Mouse (Mus musculus) adrenal gland, adult 18-20 months (tissue): ENCODE measurements at regions not wholly inside any gene's neighbourhood (a gene's known extent, or its start where the extent isn't known, plus 50 kb on each side); places are given as distances from the start of the nearest gene placed in this dataset.

ENCODE experiments used
- DNase-seq, 2 experiments: peaks; one replicate each; pipeline ENCODE4 v3.0.0; 2021 to 2022; ENCODE audit warnings: low spot score in 2 of 2

DNA sequence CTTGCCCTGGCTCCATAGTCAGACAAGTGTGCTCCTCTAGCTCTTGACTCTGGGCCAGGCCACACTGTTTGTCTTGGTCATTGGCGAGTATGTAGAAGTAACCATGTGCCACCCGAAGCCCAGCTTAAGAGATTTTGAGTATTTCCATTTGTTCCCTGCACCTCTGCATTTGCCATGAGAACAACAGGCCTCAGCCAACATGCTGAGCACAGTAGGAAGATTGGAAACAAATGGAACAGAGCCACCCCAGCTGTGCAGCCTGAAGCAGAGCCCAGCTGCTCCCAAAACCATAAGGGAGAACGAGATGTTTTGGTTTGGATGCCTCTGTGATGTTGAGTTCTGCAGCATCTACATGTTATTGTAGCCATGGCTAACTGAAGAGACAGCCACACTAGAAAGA is 433.1 kb upstream of the Gm6657 start:
- no peak for DNase-seq

DNA sequence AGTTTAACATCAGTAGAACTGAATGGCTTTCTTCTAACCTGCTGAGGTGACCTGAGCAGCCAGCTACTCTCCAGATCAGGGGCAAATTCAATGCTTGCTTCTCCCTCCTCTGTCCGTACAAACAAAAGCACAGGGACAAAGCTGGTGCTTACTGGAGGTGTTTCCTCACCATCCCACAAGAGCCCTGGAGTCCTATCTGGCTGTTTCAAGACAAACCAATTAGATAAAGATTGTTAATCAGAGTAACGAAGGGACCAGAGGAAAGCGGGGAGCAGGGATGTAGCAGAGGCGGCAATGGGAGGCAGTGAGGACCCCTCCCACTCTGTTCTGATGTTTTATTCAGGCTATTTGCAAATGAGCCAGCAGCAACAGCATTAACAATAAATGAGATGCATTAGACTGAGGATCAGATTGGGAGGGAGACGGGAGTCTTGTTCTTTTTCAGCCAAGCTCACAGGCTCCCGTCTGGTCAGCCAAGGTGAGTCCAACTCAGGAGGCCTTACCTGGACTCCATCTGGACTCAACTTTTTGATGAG is 418.0 kb upstream of the Gm6657 start:
- no peak for DNase-seq

DNA sequence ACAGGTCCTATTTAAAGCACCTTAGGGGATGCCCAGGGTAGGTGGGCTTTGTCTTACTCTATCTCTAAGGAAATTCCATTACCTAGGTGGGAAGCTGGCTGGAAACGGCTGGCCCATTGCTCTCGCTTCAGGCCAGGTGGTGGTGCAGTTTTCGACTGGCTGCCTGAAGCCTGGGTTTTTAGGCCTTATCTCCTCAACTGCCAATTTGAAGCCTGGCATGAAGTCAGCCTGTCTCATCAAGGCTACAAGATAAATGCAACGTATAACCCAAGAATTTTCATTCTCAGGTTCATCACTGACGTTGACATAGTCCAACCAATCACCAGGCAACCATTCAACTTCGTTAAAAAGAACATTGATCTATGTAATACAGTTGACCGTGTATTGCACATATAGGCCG is 417.3 kb upstream of the Gm6657 start:
- DNase-seq: no peak

DNA sequence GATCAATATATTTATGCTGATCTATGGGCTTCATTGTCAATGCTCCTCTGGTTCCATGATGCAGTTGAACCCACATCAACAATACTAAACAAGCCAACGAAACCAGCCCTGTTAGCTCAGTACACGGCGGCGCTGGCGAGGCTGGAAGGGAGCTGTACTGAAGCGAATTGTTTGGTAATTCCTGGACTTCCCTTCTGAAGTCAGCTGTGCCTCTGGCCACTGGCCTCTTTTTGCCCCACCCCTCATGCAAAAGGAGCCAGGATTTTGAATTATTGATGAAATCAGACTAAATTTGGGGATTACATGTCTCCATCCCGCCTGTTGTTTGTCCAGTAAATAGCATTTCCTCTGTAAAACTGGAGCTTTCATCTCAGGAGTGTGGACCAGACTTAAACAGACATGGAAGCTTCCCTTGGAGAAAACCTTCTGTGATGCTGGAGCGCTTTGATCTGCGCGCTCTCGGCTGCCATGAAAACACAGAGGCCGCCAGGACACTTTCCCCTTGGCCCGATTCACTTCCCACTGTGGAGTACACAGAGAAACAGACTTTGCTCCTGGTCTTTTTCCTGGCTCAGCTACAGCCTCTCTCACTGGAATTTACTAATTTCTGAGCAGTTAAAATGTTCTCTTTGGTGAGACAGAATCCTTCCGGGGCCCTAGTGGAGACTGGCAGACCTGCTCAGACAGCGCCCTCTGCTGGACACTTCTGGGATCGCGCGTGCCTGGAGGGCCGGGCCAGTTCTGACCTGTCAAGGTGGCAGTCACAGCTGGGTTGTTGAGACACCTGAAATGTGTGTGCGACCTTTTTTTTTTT is 412.9 kb upstream of the Gm6657 start:
- peak; percentile 93 to 95 for DNase-seq

DNA sequence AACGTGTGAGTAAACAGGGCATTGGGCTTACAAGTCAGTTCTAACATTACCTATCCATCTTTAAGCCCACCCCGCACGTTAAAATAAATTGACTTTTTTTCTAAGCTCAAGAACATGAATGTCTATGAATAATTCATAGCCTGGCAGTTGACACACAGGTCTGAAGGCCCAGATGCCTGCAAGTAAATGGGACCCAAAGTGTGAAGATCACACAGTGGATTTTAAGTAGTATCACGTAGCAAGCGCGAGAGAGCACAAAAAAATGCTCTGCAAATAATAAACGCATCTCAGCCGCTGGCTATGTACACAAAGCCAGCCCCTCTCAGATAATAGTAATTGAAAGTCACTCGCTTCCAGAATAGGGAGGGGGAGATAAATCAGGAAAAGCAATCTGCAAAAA is 410.1 kb upstream of the Gm6657 start:
- no peak for DNase-seq

DNA sequence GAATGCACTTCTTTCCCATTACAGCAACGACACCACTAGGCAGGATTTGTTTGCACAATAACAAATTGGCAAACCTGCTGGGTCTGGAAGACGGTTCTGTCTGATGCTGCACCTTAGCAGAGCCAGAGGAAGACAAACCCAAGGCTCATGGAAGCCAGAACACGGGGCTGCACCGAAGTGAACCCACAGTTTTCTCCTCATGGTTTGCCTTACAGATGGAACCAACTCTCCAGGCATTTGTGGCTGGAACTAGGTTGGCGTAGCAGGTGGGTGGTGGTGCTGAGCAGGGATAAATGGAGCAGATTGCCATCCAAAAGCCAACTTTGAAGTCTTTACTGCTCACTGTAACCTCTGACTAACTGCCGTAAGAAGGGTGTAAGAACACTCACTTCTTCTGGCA is 408.4 kb upstream of the Gm6657 start:
- no peak for DNase-seq

DNA sequence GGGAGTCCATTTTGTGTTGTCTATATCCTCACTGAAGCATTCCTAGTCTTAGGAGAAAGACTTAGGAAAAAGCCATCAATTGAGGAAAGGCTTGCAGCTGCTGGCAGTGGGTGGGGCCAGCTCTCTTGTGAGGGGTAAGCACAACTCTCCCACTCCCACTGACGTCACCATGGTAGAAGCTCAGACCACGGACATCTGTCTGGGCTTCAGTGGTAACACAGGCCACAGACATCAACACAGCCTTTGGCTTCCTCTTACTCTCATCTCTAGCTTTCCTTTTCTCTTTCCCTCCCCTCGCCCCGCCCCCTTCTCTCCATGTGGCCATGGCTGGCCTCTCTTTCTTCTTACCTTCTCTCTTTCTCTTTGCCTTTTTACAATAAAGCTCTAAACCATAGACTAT is 407.4 kb upstream of the Gm6657 start:
- DNase-seq: no peak

DNA sequence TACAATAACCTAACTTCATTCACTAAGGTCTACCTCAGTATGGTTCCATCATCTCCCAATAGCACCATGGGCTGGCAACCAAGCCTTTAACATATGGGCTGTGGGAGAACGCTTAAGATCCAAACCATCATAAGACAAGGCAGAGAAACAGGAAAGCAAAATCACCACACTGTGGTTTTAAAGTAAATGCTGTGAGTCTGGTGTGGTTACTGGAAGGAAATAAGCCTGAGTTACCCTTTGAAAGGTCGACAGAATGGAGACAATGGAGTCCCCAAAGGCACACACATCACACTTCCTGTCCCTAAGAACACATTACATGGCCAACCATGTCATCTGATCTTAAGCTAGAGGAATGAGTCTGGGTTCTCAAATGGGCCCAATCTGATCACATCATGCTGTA is 405.8 kb upstream of the Gm6657 start:
- DNase-seq: no peak

DNA sequence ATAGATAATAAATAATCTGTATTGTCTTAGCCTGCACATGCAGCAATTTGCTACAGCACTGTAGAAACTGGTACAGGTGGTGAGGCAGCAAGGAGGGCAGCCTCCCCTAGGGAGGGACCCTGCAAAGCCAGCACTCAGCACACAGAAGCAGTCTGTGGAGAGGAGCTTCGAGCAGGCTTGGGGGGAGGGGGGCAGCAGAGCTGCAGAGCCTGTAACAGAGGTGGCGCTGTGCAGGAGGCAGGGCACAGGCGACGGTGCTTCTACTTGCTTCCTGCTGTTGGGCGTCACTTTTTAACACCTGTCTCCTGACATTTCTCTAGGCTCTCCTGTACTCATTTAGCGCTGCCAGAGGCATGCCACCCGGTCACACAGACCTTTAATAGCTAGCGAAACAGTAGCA is 404.6 kb upstream of the Gm6657 start:
- DNase-seq: no peak

DNA sequence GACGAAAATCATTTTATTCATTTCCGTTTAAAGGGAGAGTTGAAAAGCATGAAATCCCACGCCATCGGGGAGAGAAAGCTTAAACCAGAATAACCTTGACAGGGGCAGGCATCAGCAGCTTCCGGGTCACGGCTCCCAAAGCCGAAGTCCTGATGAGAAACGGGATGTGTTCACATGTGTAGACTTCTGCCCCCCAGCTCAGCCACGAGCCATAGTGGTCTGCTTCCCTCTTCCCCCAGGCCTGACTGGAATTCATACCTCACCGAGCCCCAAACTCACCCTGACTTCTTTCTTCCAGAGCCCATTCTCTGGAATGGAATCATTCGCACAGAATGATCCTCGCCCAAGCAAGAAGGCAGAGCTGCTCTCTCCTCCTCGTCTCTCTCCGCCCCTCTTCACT is 404.2 kb upstream of the Gm6657 start:
- no peak for DNase-seq

DNA sequence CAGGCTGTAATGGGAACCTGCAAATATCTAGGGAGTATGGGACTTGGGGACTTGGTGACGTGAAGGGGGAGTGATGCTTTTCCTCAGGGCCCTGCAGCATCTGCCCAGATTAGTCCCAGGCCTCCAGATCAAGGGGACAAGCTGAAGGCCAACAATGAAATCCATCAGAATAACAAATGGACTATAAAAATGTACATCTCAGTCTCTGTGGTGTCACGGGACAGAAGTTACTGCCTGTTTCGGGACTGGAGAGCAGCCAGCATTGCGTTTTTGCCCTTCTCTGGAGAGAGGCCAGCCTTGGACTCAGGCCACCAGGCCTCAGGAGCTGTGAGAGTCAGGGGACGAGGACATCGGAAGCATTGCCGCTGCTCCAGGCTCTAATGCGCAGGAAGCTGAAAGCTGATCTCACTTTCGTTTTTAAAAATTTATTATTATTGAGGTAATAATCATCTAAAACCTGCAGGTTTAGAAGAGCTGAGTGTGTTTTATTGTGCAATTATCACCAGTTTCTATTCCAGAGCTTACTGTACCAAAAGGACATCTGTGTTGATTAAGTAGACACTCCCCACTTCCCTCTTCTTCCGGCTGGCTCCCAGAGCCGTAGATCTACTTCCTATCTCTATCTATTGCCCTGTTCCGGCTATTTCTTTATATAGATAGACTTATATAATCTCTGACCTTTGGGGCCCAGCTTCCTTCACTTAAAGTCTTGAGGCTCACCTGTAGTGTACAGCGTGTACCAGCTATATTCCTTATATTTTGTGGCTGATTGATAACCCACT is 403.0 kb upstream of the Gm6657 start:
- DNase-seq: peak; percentile 75 to 79

DNA sequence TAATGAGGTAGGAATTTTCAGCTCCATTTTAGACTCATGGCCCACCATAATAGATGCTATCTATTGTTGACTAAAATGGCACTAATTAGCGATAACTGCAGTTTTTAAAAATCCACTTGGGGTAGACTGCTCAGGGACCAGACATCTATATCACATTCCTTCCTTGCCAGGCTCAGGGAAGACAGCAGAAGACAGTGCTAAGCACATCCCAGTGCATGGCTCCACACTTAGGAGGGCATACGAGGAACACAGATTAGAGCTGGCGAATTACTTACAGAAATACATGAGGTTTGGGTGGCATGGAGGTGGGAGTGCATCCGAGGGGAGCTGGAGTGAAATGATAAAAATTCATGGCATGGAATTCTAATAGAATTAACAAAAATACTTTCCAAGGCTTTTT is 395.5 kb upstream of the Gm6657 start:
- no peak for DNase-seq

DNA sequence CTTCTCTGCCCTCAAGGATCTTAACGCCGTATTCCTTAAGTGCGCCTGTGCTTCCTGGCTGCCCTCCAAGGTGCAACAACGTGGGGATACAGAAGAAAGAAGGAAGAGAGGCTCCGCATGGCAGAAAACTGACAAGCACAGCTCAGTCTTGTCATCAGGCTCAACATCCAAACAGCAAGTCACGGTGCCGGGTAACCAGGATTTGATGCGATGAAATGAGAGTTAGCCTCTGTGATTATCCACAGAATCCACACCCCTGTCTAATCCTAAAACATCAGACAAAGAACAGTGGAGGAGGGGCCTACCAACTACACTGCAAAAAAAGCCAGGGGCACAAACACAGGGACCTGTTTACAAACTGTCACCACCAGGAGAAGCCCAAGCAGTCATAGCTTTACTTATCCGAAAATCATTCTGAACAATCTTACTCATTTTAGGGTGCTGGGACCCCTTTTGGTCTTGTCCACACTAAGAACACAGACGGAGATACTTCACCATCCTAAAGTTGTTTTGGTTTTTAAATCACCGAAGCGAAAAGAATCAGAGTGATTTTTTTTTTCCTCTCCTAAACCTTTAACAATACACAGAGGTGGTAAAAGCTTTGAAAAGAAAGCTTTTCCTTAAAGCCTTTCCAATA is 394.8 kb upstream of the Gm6657 start:
- no peak for DNase-seq

DNA sequence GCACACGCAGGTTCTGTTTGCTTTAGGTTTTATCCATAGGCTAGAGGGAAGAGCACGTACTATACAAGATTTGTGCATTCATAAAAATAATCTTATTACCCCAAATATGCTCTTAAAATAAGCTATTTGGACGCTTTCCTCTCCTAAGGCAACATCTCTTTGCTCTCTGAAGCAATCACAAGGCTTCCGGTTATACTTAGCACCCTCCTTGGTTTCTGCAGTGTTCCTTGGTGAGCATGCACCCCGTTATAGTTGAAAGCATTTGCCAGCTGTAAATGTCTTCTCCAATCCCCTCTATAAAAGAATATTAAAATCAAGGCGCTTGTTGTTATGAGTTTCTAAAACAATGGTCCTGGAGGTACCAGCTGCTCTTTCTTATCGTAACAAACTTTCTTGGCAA is 386.4 kb upstream of the Gm6657 start:
- no peak for DNase-seq

DNA sequence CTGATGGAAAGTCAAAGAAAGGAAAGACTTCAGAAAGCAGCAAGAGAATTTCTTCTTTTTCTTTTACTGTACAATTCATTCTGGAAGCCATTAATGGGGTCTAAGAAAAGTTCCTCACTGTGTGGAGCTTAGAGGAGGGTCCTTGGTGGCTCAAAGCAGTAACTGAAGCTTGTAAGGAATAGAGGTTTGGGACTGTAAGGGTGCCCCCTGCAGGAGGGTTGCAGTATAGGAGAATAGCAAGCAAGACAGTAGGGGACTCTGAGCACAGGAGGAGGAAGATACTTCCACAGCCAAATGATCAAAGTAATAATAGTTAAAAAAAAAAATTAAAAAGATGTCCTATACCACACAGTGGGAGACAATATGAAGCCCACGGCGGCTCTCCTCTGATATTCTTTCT is 382.8 kb upstream of the Gm6657 start:
- peak; percentile 37 to 43 for DNase-seq

DNA sequence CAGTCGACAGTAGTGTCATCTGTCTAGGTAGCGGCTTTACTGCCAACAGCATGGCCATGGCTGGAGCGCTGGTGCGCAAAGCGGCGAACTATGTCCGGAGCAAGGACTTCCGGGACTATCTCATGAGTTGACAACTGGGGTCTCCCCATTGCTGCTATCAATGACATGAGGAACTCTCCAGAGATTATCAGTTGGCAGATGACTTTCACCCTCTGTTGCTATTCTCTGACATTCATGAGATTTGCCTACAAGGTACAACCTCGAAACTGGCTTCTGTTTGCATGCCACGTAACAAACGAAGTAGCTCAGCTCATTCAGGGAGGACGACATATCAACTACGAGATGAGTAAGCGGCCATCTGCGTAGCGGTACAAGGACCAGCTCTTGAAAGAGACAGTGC is 374.6 kb upstream of the Gm6657 start:
- no peak for DNase-seq

DNA sequence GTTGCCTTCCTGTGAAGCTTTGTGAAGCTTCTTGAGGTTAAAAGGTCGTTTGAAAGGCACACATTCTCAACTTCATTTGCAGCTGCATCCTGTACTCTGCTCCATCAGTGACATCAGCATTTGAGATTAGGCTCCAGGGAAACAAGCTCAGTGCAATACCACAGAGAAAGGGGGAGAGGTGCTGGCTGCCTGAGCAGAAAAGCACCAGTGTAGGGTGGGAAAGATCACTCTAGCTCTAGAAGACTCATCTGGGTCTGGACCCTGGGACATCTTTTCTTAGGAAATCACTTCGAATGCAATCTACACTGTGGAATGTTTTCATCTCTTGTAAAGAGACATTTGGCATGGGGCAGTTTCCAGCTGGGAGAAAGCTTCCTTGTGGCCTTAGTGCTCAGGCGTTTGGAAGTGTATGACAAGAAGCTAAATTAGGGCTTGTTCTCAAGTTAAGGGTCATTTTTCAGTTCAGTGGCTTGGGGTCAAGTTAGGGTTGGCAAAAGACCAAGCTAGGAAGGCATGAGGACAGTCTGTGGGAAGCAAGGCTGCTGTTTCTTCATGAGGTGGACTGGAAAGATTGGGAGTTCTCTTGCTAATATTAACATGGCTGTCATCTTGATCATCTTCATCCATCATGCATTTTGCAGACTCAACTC is 370.5 kb upstream of the Gm6657 start:
- DNase-seq: no peak

DNA sequence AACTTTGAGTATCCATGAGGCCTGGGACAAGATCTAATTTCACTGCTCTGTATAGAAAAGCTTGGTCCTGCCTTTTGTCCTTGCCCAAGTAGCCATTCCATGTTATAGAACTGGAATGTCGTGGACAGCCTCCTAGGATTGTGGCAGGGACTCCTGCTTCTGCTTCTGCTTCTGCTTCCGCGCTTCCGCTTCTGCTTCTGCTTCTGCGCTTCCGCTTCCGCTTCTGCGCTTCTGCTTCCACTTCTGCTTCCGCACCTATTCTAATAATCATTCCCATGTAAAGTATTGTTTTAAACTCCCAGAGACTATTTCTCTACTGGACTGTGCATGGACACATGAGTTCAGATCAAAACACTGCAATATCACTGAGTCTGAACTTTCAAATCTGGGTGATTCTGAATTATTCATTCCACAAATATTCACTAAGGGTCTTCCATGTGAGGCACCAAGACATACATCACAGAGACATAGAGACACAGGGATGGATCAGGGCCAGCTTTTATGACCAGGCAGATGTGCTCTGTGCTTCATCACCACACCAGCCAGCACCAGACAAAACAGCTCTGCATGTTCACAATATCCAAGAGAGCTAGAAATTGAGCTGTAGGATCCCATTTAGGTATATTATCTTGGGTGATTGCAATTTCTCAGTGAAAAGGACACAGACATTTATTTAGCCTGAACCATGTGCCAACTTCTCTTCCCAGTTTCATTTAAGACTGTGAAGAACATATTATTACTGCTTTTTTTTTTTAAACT is 360.5 kb upstream of the Gm6657 start:
- no peak for DNase-seq

DNA sequence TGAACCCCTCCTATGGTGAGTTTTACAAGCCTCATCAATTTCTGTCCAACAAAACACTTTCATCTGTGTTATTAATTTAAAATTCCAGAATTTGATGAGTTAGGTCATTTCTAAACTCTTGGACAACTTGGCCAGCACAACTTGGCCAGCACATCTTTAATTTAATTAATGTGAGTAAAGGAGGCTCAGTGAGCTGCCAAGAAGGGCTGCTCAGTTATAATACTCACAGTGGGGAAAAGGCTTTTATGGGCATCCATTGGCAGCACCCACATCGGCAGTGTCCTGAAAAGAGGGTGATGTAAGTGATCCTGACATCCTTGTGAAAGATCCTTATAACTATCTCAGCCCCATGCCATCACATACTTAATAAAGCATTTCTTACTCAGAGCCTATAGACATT is 359.2 kb upstream of the Gm6657 start:
- DNase-seq: no peak

DNA sequence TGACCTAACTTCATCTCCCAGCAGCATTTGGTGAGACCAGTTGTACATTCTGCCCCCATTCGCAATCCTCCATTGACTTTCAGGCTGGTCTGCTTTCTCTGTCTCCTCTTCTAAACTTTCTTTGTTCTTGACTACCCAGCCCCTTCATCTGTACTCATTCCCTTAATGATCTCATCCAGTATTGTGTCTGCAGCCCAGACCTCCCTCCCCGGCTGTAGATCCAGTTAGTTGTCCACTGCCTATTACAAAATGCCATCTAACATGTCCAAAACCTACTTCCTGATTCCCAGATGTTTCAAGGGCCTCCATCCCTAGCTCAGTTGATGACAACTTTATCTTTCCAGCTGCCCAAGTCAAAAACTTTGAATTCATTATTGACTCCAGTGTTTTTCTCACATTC is 357.8 kb upstream of the Gm6657 start:
- DNase-seq: no peak
